Mouse (Mus musculus): ENCODE measurements at regions not wholly inside any gene's neighbourhood (a gene's known extent, or its start where the extent isn't known, plus 50 kb on each side); places are given as distances from the start of the nearest gene placed in this dataset.

- TF ChIP-seq CTCF (conservative IDR thresholded peaks at IDR 0.05; ENCODE audit: low read length) (no peak), NANOG (IDR thresholded peaks at IDR 0.05; ENCODE audit: borderline replicate concordance, low read length) (no peak), POU5F1 (IDR thresholded peaks at IDR 0.05; ENCODE audit: borderline replicate concordance, low read length) (no peak)
These were observed 633.9 kb downstream of the Dok5 start for GRCm38 (mm10) chr2:171365553-171365952.
